Mouse (Mus musculus) adipocyte (in vitro differentiated cells): ENCODE results near the gene Lamtor1.

Experiments used
- DNase-seq: peaks from one replicate; pipeline ENCODE4 v3.0.0-alpha.2; 2016; ENCODE audit warnings: low spot score

The Lamtor1 gene

DNA sequence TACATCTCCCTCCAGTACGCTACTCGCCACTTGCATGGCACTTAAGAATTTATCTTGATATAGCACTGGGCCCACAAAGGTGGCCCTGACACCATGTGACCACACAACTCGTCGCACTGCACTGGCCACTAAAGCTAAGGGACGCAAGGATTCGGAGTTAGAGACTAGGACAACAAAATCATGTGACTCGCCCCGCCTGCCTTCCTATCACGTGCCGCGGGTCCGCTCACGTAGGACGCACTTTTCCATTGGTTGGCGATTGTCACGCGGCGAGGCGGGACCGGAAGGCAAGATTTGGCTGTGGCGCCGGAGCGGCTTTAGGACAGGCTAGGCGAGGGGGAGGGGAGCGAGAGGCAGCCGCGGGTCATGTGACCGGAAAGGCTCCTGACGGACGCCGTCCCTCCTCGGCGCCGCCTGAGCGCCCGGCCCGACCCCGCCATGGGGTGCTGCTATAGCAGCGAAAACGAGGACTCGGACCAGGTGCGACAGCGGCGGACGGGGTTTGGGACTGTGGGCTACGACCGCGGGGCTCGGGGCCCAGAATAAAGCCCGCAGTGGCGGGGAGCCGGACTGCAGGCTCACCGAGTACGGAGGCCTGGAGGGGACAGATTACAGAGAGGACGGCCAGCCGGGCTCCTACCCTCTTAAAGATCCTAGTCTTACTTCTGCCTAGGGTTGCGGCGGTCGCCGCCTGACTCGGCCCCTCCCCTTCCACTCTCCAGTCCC is at the start of gene Lamtor1:
Gene Lamtor1, plus strand, starts transcription at position 344 of the 726 bp plus-strand sequence.
- peak; percentile 98 for DNase-seq

DNA sequence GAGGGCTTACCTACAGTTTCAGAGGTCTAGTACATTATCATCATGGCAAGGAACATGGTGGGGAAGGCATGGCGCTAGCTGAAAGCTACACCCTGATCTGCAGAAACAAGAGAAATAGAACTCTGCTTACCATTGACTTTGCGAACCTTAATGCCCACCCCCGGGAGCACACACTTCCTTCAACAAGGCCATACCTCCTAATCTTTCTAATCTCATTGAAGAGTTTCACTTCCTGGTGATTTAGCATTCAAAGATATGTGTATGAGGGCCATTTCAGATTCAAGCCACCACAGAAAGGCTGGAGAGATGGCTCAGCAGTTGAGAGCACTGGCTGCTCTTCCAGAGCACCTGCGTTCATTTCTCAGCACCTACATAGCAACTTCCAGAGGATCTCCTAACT is 48.6 kb upstream of the Lamtor1 start, which contains the start of gene Folr2:
Gene Folr2, minus strand, starts transcription at position 101 of the 400 bp plus-strand sequence.
- DNase-seq, result no peak

DNA sequence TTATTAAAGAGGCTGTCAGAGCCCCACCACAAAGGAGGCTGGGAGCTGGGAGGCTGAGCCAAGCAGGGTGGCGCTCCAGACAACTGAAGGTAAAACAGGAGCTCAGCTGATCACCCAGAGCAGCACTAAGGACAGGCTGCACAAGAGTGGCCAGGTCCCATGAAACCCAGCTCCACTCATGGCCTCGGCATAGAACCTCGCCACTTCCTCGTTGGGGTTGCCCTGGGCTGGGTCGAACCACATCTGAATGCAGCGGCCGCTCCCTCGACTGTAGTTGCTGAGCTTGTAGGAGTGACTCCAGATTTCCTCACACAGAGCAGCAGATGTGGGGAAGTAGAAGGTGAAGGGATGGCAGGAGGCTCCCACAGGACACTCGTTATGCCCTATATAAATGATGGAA is 47.3 kb upstream of the Lamtor1 start:
- DNase-seq, result no peak

DNA sequence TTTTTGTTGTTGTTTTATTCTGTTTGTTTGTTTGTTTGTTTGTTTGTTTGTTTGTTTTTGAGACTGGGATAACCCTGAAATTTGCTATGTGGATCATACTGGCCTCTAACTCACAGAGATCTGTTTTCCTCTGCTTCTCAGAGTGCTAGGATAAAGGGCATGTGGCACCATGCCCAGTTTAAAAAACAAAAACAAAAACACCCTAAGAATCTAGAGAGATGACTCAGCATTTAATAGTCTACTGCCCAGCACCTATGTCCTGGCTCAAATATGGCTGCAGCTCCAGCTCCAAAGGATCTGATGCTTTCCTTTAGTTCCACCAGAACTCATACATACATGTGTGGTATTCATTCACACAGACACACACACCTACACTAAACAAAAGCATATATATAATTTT is 44.7 kb upstream of the Lamtor1 start:
- DNase-seq, result peak; percentile 93

DNA sequence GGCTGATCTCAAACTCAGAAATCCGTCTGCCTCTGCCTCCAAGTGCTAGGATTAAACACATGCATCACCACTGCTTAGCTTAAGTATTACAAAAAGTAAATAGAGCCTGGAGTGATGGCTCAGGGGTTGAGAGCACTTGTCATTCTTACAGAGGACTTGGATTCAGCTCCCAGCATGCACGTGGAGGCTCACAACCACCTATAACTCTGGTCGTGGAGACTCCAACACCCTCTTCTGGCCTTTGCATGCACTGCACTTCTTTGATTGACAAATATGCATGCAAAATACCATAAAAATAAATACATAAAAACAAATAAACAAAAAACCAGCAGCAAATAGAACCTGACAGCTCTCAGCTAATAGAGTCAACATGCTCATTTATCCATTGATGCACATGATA is 43.4 kb upstream of the Lamtor1 start:
- no peak for DNase-seq

DNA sequence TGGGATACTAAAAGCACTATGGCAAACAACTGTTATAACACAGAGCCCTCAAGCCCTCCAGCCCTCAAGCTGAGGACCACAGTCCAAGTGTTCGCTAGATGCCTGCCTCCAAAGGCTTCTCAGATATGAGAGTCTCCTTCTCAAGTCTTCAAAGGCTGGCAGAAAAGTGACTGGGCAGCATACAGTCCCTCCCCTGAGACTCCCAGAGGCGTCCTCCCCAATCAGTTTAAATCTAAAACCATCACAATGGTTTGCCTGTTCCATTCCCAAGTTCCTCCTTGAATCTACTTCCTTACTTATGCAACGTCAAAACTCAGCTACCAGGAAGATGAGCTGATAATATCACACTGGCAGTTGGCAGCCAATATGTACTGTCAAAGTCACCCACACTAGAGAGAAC is 42.3 kb upstream of the Lamtor1 start, which contains the start of gene Anapc15:
Gene Anapc15, plus strand, starts transcription at position 301 of the 400 bp plus-strand sequence.
- no peak for DNase-seq

DNA sequence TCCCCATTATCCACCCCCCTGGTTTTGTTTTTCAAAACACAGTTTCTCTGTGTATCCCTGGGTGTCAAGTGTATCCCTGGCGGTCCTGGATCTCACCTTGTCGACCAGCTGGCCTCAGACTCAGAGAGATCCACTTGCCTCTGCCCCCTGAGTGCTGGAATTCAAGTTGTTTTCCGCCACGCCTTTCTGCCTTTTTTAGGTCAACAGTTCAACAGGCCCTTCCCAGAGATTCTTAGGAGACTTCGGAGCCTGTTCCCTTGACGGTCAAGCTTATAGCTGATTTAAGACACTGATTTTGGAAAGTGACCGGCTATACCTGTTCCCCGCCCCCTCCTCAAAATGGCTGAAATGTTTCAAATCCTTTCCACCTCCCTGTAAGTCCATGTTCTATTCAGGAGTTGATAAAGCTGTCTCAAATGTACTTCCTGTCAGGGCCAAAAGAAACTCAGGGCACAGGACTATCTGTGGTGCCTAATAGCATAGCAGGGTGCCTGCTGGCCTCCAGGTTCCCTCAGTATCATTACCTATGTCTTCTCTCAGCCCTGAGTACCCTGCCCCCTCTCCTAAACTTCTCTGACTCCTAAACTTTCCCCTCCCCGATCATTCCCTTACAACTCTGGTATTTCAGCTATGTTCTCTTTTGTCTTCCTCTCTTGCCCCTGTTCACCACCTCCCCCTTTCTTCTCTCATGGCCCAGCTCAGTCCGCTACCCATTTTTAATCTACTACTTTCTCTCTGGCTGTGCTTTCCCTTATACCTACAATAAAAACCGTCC is 39.0 kb upstream of the Lamtor1 start:
- no peak for DNase-seq

DNA sequence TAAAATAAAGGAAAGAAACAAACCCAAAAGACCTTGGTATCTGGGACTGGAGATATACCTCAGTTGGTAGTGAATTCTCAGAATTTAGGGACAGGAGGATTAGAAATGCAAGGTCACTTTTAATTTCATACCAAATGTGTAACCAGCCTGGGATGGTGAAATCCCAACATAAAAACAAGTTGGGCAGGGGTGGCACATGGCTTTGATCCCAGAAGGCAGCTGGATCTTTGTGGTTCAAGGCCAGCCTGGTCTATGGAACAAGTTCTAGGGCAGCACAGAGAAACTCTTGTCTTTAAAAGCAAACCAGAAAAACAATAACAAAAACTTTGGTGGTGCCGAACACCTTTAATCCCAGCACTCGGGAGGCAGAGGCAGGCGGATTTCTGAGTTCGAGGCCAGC is 38.2 kb upstream of the Lamtor1 start:
- no peak for DNase-seq

DNA sequence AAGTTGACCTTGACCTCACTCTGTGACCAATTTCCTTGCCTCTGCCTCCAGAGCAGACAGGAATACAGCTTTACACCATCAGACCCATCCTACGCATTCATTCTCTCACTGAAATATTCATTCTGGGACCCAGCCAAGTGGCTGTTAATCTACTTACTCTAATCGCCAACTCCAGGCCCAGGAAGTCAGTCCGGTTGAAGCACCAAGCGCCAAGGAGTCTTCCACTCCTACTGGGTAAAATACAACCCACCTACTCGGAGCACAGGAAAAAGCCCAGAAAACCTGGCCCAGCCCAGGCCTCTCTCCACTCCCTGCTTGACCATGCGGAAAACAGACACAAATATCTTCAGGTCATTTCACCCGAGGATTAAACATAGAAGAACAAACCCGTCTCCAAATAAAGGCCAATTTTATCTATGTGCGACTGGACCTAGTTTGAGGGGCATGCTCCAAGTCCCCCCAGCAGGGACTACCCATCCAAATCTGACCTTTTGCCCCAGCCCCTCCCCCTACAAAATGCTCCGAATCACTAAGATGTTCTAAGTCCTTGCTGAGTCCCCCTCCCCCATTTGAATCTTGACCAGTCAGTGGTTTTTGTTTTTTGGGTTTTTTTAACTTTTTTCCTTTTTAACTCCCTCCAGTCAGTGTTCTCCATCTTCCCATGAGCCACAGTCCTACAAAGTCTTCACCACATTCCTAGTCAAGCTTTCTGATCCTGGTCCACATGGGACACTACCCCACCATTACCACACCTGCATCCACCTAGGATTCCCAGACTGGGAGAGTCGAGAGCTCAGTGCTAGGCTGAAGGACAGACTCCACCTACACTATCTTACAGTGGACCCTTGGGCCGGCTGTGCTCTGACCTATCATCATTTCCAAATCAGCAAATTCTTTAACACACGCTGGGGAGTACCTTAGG is 37.2 kb upstream of the Lamtor1 start:
- no peak for DNase-seq

DNA sequence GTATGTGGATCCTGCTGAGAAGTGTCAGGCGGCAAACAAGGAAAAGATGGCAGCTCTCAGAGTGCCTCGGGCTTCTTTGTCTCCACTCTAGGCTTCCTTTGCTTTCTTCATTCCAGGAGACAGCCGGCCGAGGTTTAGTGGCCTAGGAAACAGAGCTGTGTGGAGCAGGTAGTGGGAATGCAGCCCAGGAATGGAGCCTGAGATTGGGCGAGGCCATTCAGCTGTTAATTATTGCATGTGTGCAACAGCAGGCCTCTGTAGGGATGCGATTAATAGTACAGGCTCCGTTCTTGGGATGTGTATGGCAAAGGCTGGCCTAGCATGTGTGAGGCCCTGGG is 36.6 kb upstream of the Lamtor1 start:
- DNase-seq, result no peak

DNA sequence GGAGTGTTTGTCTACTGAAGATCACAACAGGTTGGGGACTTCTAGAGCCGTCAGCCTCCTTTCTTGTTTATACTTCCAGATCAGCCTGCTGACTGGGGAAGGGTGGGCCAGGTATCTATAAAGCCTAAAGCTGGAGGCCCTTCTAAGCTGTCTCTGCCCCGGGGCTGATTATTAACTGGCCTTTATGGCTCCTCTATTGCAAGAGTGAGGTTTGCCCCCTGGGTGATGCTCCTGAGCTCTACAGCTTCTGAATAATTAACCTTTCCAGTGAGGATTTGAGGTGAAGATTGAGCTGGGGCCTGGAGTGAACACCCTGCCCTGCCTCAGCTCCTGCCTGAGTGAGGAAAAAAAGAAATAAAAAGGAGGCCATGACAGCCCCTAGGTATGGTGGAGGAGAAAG is 35.1 kb upstream of the Lamtor1 start, which contains the start of gene Folr1:
Gene Folr1, minus strand, starts transcription at position 160 of the 400 bp plus-strand sequence.
- no peak for DNase-seq

DNA sequence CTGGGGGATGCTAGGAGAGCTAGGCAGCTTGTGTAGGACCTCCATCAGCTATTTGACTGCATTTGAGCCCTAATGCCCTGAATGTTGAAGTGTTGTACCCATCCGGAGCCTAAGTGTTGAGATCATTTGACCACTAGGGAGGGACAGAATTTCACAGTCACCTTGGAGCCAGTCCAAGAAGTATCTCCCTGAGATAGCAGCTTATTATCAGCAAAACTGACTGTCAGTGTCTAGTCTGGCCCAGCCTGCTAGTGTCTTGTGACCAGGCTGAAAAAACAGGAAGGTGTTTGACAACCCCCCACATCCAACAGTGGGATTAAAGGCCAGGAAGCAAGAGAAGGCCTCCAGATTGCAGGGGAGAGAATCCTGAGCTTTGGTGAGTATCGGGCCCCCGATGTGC is 34.4 kb upstream of the Lamtor1 start:
- no peak for DNase-seq

DNA sequence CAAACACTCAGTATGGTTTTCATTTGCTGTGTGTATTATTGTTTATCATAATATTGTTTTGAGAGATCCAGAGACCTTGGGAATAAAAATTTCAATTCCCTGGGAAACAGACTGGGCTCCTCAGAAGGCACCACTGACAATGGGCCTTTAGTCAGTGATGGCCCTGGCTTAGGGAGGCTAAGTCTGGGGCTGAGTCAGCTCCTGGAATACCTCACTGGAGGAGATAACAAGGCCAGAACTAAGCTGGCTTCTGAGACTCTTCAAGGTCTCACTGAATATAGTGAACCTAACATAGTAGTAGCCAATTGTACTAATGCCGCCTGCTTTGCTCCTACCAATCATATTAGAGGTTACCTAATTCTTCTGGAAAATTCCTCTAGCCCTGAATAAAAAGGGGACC is 29.7 kb upstream of the Lamtor1 start:
- DNase-seq, result no peak

DNA sequence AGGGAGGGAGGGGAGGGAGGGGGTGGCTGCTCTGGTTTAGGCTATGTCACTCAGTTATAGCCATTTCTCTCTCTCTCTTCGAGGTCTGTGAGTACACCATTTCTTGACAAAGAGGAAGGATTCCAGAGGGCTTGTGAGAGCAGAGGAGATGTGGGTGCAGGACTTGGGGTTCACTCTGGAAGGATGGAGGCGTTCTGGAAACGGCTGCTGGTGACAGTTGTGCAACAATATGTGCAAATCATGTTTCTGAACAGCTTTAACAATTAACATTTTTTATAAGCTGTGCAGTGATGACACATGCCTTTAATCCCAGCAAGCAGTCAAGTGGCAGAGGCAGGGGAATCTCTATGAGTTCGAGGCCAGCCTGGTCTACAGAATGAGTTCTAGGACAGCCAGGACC is 24.8 kb upstream of the Lamtor1 start:
- no peak for DNase-seq

DNA sequence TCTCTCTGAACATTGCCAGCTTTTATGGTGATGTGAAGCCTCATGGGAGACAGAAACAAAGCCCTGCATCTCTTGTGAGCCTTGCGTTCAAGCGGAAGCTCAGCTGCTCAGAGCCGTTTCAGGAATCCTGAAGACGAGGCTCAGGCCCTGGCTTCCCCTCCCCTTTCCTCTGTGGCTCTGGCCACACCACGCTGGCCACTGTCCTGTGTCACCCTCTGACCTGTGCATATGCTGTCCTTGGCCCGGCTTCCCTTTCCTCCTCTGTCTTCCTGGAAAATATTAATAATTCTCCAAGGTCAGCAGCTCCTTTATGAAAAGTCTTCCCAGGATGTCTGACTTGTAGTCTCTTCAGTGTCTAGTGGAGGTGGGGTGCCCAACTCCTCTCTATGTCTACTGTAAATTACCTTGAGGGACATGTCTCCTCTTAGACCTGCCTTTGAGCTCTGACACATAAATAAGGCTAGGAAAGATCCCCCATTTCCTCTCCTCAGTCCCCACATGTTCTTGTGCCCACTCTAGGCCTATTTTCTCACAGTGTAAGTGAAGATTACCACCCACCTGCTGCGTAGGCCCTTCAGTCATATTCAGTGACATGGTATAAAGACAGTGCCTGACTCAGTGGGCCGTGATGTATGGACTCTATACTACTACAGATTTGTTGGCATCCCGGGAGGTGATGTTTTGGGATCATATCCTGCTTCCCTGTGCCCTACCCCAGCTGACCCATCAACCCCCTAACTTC is 23.1 kb upstream of the Lamtor1 start:
- no peak for DNase-seq

DNA sequence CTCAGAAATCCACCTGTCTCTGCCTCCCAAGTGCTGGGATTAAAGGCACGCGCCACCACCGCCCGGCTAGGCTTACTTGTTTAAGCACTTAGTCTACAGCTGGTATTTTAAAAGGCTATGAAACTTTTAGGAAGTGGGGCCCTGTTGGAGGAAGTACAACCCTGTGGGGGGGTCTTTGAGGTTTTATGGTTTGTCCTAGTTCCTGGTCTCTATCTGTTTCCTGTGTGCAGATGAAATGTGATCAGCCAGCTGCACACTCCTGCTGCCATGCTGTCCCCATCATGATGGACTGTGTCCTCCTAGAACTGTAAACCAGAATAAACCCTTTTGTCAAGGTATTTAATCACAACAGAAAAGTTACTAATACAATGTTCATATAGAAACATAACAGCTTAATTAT is 21.5 kb upstream of the Lamtor1 start:
- no peak for DNase-seq

DNA sequence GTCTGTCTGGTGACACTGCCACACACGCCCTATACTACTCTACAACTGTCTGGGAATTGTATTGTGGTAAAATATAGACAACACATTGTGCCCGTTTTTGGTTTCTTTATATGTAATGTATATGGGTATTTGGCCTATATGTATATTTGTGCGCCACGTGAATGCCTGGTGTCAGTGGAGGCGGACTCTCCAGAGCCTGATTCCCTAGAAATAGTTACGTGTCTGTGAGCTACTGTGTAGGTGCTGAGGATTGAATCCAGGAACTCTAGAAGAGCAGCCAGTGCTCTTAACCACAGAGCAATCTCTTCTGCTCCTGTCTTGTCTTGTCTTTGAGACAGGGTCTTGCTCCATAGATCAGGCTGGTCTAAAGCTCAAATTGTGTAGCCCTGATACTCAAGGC is 19.4 kb upstream of the Lamtor1 start:
- DNase-seq, result no peak

DNA sequence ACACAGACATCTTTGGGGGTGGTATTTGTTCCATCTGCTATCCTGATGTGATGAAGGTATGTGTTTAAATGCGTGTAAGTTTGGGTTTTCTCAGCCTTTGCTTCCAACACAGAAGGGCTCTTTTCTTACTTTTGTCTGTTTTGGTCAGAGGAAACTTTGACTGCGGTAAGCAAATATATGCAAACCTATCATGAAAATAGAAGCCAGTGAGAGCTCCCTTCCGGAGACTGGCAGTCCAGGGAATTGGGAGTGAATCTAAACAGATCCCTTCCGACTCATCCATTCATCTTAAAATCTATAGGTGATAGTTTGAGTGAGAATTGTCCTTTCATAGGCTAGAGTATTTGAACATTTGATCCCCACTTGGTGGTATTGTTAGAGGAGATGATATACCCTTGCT is 17.2 kb upstream of the Lamtor1 start:
- DNase-seq, result no peak

DNA sequence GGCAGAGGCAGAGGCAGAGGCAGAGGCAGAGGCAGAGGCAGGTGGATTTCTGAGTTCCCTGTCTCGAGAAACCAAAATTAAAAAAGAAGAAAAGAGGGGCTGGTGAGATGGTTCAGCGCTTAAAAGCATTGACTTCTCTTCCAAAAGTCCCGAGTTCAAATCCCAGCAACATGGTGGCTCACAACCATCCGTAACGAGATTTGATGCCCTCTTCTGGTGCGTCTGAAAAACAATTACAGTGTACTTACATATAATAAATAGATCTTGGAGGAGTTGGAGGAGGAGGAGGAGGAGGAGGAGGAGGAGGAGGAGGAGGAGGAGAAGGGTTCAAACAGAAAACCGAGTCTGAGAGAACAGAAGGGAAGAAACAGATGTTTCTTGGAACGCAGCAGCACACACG is 10.0 kb upstream of the Lamtor1 start:
- no peak for DNase-seq

DNA sequence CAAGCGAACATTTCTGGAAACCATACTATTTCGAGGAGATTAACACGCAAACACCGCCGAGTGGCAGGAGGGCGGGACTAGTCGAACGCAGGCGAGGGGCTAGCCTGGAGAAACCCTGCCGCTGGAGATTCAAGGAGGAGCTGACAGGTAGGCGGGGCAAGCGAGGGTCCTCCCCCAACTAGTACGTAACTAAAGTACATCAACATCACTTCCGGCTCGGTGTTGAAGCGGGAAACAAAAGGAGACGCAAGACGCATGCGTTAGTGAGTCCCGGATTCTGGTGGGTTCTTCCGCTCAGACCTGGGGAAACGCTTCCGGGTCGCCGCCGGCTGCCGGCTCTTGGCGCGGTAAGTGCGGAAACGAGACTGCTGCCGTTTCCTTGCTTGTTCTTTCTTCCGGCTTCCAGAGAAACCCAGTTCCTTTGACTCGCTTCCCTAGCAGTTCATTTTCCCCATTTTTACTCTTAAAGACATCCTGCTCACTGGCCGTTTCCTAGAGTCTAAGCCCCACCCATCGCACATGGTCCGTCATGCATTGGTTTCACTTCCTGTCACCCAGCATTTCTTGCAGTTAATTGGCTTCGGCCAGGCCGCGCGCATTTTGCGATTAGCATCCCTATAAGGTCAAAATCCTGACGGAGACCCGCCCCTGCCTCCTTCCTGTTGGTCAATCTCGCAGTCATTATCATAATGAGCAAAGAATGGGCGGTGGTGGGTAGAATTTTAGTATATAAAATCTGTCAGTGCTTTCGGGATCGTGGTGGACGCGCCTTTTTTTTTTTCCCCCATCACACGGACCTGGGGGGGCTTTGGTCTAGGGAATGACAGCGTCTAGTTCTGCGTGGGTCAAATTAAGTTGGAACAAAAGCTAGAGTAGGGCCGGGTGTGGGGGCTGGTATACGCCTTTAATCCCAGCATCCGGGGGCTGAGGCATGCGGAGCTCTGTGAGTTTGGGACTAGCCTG is 9.3 kb upstream of the Lamtor1 start:
- peak; percentile 97 for DNase-seq
